Mouse (Mus musculus): ENCODE data around the gene Capn10. TPM values are rescaled to one million over a fixed set of nuclear protein-coding genes. Genes with fewer than 3 reads are reported as not detected.
A peak's percentile ranks its signal among the peaks of the same experiment; 100 is the strongest.

Gene Capn10
- total RNA-seq, 2 experiments from 2014 or later: 39.0 to 40.1 TPM

DNA sequence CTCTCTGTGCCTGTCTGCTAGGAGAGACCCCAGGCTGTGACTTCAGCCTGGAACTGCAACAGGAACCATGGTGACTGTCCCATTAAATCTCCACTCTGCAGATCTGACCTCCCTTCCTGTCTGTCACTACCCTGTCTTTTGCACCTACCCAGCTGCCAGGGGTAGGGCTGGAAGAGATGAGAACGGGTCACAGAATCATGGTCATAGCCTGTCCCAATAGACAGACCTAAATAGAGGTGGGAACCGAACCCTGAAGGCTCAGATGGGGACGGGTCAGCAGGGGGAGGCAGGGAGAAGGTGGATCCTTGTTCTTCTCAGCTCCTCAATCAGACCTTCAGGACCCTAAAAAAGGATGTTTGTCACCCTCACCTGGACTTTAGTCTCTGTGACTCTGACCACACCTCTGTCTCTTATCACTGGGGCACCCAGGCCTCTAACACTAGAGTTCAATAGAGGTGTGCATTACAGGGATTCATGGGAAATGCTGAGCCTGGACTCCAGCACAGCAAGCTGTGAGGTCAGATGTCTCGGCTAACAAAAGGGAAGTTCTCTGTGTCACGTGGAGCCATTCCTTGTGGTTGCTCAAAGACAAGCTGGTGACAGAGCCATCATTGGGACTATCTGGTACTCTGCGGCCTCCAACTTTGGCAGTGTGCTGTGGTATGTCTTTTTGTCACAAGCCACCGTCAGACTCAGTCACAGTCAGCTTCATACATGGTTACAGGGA, 13.5 kb upstream of the Capn10 start:
- intact Hi-C loops (cut with DNase I): no loop called here
- no peak overlapping the region for H3K27ac ChIP-seq
- TF ChIP-seq CTCF (IDR thresholded peaks at IDR 0.05): no peak
- no peak overlapping the region for H3K4me3 ChIP-seq
- DNase-seq (ENCODE audit: extremely low spot score in 1 of 2, low spot score in 2 of 2): no peak

GRCm38 (mm10) chr1:92921496-92921895, 12.7 kb upstream of the Capn10 start:
- no peak overlapping the region for H3K4me3 ChIP-seq
- no peak overlapping the region for H3K27ac ChIP-seq
- no peak for DNase-seq (ENCODE audit: extremely low spot score in 1 of 2, low spot score in 2 of 2)
- intact Hi-C loops (cut with DNase I): no loop called here
- no peak for TF ChIP-seq CTCF (IDR thresholded peaks at IDR 0.05)

DNA sequence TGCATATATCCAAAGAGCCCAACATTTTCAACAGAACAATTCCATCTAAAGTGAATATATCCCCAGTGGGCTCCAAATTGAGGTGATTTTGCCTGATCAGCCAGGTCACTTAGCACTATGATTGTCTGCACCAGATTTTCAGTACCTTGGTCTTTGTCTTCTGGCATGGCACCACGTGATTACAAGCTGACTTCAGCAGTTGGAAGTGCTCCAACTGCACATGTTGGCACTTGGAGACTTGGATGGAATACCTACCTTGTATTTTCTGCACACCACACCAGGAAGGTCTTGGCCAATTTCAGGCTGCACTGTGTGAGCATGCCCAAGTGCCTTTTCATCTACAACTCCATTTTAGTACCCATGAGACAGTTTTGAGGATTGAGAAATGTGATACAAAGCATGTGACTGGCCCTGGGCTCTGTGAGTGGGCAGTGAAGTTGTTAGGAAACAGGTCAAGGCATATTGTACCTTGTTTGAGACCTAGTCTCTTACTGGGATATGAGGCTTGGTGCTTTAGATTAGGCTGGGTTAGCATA, 3.9 kb upstream of the Capn10 start:
- DNase-seq (ENCODE audit: extremely low spot score in 1 of 2, low spot score in 2 of 2): no peak
- Histone ChIP-seq H3K27ac (no peak overlapping the region), H3K4me3 (no peak overlapping the region)
- intact Hi-C loops (cut with DNase I): no loop called here
- no peak for TF ChIP-seq CTCF (IDR thresholded peaks at IDR 0.05)

DNA sequence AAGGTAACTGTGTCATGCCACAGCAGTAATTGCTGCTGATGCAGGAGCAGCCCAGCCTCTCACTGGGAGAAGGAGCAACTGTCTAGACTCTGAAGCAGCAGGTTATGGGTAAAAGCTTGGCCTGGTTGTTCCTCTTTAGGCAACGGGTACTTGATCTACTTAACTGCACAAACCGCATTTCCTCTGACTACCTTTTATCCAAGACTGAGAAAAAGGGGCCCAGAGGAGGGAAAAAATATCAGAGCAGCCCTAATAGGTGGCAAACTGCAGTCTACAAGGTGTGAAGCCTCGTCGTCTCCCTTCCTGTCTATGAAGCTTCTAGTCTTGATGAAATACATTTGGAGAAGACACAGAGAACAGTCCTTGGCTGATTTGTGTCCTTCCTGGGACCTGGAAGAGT, 565 bp upstream of the Capn10 start:
- TF ChIP-seq CTCF (IDR thresholded peaks at IDR 0.05): no peak
- no peak for DNase-seq (ENCODE audit: extremely low spot score in 1 of 2, low spot score in 2 of 2)
- peak overlapping the region; percentile 99 for H3K27ac ChIP-seq
- peak overlapping the region; percentile 88 for H3K4me3 ChIP-seq
- intact Hi-C loops (cut with DNase I): loop anchor here (1.0 kb wide), 2 partner anchors 22 to 26 kb away; no protein-coding TSS in a partner anchor

DNA sequence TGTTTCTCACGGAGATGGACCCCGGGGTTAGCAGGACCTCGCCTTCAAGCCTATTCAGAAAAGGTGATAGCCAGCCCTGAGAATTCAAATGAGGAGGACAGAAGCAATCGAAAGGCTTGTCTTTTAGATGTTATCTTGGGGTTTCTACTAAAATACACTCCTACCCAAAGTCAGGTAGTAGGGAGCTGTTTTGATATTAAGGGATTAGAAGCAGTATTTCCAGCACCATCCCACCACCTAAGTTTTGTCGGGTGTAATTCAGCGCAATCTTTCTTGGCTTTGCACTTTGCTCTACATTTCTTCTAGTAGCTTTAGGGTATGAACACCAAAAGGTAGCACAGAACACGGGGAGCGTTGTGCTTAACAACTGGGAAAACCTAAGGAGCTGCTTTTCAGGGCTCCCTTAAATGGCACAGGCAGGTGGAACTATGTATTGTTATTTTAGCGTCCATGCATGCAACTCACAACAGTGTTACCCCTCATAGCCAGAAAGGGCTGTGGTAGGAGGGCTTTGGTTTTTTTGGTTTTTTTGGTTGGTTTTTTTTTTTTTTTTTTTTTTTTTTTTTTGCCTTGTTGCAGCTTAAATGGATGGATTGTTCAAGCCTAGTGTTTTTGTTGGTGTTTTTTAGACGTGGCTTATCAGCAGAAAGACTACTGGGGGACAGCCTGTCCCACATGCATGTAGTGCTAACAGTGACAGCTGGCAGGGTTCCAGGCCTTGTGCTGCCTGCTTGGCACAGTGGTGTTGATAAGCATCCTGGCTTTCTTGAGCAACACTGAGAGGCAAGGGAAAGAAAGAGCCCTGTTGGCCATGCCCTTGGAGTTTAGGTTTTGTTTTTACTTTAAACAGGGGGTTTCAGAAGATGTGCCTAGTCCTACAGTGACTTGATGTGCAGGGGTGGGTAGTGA, 1.1 kb downstream of the Capn10 start:
- intact Hi-C loops (cut with DNase I): no loop called here
- Histone ChIP-seq H3K4me3 (peak overlapping the region; percentile 88), H3K27ac (peak overlapping the region; percentile 99)
- no peak for DNase-seq (ENCODE audit: extremely low spot score in 1 of 2, low spot score in 2 of 2)
- no peak for TF ChIP-seq CTCF (IDR thresholded peaks at IDR 0.05)

- no peak; the same call in 1 of the 2 replicates for TF ChIP-seq CTCF (IDR thresholded peaks at IDR 0.05)
- intact Hi-C loops (cut with DNase I): no loop called here
- DNase-seq (ENCODE audit: extremely low spot score in 1 of 2, low spot score in 2 of 2): no peak
- Histone ChIP-seq H3K4me3 (peak overlapping the region; percentile 88), H3K27ac (no peak overlapping the region)
Observed at GRCm38 (mm10) chr1:92935977-92936376, 1.8 kb downstream of the Capn10 start.

- H3K4me3 ChIP-seq: no peak overlapping the region
- intact Hi-C loops (cut with DNase I): no loop called here
- TF ChIP-seq CTCF (IDR thresholded peaks at IDR 0.05): no peak
- no peak overlapping the region for H3K27ac ChIP-seq
- no peak for DNase-seq (ENCODE audit: extremely low spot score in 1 of 2, low spot score in 2 of 2)
Observed at GRCm38 (mm10) chr1:92936467-92936866, 2.3 kb downstream of the Capn10 start.

DNA sequence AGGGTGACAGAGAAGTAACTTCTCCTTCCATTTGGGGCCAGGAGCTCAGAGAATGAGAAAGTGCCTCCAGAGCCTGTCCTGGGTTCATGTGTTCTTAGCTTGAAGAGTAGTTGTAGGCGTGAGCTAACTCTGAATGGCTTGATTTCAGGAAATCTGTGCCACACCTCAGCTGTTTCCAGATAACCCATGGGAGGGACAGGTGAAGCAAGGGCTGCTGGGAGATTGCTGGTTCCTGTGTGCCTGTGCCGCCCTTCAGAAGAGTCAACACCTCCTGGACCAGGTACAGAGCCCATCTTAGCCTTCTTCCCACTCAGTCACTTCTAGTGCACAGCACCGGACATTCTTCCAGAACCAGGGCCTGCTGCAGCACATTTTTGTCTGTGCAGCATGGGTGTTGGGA, 3.6 kb downstream of the Capn10 start:
- H3K4me3 ChIP-seq: no peak overlapping the region
- H3K27ac ChIP-seq: no peak overlapping the region
- no peak for TF ChIP-seq CTCF (IDR thresholded peaks at IDR 0.05)
- DNase-seq (ENCODE audit: extremely low spot score in 1 of 2, low spot score in 2 of 2): peak in 1 of 2 experiments; percentile 6
- intact Hi-C loops (cut with DNase I): no loop called here

DNA sequence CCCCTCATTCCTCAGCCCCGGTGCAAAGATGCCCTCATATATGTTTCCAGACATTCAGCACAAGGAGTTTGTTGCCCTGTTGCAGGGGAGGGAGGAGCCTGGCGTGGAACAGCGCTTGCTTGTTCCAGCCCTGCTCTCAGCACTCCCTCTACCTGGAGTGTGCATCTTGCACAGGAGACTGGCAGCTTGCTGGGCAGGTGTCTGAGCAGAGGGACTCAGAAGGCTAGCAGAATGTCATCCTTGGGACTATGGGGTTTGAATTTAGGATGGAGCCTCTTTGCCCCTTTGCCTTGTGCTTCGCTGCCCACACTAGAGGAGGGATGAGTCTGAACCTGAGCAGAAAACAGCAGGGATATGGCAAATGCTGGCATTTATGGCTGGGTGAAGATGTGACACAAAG, 5.6 kb downstream of the Capn10 start:
- Histone ChIP-seq H3K27ac (no peak overlapping the region), H3K4me3 (no peak overlapping the region)
- no peak for TF ChIP-seq CTCF (IDR thresholded peaks at IDR 0.05)
- DNase-seq (ENCODE audit: extremely low spot score in 1 of 2, low spot score in 2 of 2): no peak
- intact Hi-C loops (cut with DNase I): no loop called here

DNA sequence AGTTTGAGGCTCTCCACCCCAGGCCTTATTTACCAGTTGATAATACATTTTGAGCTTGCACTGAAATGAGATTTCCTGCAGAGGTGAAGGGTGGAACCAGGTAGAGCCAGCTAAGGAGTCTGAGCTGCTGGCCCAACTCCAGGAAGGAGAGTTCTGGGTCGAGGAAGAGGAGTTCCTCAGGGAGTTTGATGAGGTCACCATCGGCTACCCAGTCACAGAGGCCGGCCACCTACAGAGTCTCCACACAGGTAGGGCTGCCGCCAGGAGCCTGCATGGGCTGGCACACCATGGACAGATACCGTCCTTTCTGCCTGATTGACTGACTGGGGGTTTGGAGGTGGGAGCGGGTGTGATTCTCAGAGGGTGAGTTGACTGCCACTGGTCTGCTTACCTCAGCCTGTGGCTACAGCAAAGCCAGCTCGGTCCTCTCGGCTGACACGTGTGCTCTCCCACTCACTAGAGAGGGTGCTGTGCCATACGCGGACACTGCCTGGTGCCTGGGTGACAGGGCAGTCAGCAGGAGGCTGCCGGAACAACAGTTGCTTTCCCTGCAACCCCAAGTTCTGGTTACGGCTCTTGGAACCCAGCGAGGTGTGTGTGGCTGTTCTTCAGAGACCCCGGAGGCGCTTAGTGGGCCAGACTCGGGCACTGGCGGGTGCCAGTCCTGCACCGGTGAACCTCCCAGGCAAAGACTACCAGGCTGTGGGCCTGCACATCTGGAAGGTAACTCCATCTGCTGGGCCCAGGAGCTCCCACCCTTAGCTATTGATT, 9.2 kb downstream of the Capn10 start:
- intact Hi-C loops (cut with DNase I): no loop called here

GRCm38 (mm10) chr1:92947966-92948365, 13.8 kb downstream of the Capn10 start:
- Histone ChIP-seq H3K4me3 (no peak overlapping the region), H3K27ac (no peak overlapping the region)
- DNase-seq (ENCODE audit: extremely low spot score in 1 of 2, low spot score in 2 of 2): peak in 1 of 2 experiments; percentile 6
- intact Hi-C loops (cut with DNase I): no loop called here
- no peak for TF ChIP-seq CTCF (IDR thresholded peaks at IDR 0.05)

More for the DNA sequence above, 9.2 kb downstream of the Capn10 start:
- DNase-seq (ENCODE audit: extremely low spot score in 1 of 2, low spot score in 2 of 2): no peak
- Histone ChIP-seq H3K4me3 (no peak overlapping the region), H3K27ac (no peak overlapping the region)
- TF ChIP-seq CTCF (IDR thresholded peaks at IDR 0.05): no peak

All from left cerebral cortex, adult 2 months (tissue).